Mouse (Mus musculus): ENCODE results near the gene Des. TPM values are rescaled to one million over a fixed set of nuclear protein-coding genes. Genes with fewer than 3 reads are reported as not detected.

The Des gene
- polyA plus RNA-seq (2015; fragmentation: Nextera tagmentation; extraction: Ambion mirVana) = 9.9 and 13.8 TPM in 2 replicates

- no peak for ATAC-seq (ENCODE audit: insufficient number of reproducible peaks, insufficient read depth, low FRiP score, low TSS enrichment, low read depth)
- H3K36me3 ChIP-seq = no peaks in the 10 kb centered on the region
- H3K9ac ChIP-seq = peak within 1 kb of the TSS; percentile 66
- H3K9me3 ChIP-seq = no peaks in the 10 kb centered on the region
- WGBS = 4% methylated on average over 80 of the region's 80 CpGs
- peak within 1 kb of the TSS; percentile 41 for H3K4me3 ChIP-seq
- no peak within 1 kb of the TSS for H3K27ac ChIP-seq
- peaks cover 51% of the 10 kb centered on the region for H3K27me3 ChIP-seq
- H3K4me1 ChIP-seq = peaks cover 26% of the 10 kb centered on the region
- H3K4me2 ChIP-seq = peak within 1 kb of the TSS; percentile 55
These were observed at the start of gene Des for GRCm38 (mm10) chr1:75360112-75361031. Gene Des, plus strand, starts transcription at chr1:75360329.

GRCm38 (mm10) chr1:75311694-75312093 lies 48.4 kb upstream of the Des start:
- Histone ChIP-seq H3K27ac (no peak overlapping the region), H3K4me3 (no peak overlapping the region), H3K36me3 (peaks cover 88% of the 10 kb centered on the region), H3K4me1 (peaks cover 7% of the 10 kb centered on the region), H3K4me2 (no peak overlapping the region), H3K9me3 (no peaks in the 10 kb centered on the region), H3K9ac (no peak overlapping the region), H3K27me3 (no peaks in the 10 kb centered on the region)
- 88% methylated on average over 6 of the region's 6 CpGs for WGBS
- no peak for ATAC-seq (ENCODE audit: insufficient number of reproducible peaks, insufficient read depth, low FRiP score, low TSS enrichment, low read depth)

GRCm38 (mm10) chr1:75315011-75315410 lies 45.1 kb upstream of the Des start:
- H3K9me3 ChIP-seq = no peaks in the 10 kb centered on the region
- no peak for ATAC-seq (ENCODE audit: insufficient number of reproducible peaks, insufficient read depth, low FRiP score, low TSS enrichment, low read depth)
- H3K4me3 ChIP-seq = no peak overlapping the region
- H3K27me3 ChIP-seq = no peaks in the 10 kb centered on the region
- H3K4me2 ChIP-seq = no peak overlapping the region
- 94% methylated on average over 6 of the region's 6 CpGs for WGBS
- peaks cover 55% of the 10 kb centered on the region for H3K36me3 ChIP-seq
- no peak overlapping the region for H3K27ac ChIP-seq
- no peak overlapping the region for H3K9ac ChIP-seq
- H3K4me1 ChIP-seq = peaks cover 7% of the 10 kb centered on the region

GRCm38 (mm10) chr1:75315456-75316365 lies 44.4 kb upstream of the Des start:
- Histone ChIP-seq H3K27ac (no peak overlapping the region), H3K9ac (peak overlapping the region; percentile 76), H3K4me2 (peak overlapping the region; percentile 71), H3K4me3 (peak overlapping the region; percentile 68), H3K9me3 (no peaks in the 10 kb centered on the region), H3K36me3 (peaks cover 48% of the 10 kb centered on the region), H3K27me3 (no peaks in the 10 kb centered on the region), H3K4me1 (peaks cover 7% of the 10 kb centered on the region)
- 84% methylated on average over 29 of the region's 29 CpGs for WGBS
- ATAC-seq (ENCODE audit: insufficient number of reproducible peaks, insufficient read depth, low FRiP score, low TSS enrichment, low read depth) = no peak

GRCm38 (mm10) chr1:75316861-75317240 lies 43.3 kb upstream of the Des start:
- peak; percentile 41; the same call in 1 of the 2 replicates for ATAC-seq (ENCODE audit: insufficient number of reproducible peaks, insufficient read depth, low FRiP score, low TSS enrichment, low read depth)
- Histone ChIP-seq H3K4me2 (peak overlapping the region; percentile 71), H3K27me3 (no peaks in the 10 kb centered on the region), H3K9me3 (no peaks in the 10 kb centered on the region), H3K4me1 (peaks cover 7% of the 10 kb centered on the region), H3K36me3 (peaks cover 37% of the 10 kb centered on the region), H3K9ac (peak overlapping the region; percentile 76), H3K4me3 (peak overlapping the region; percentile 68), H3K27ac (peak overlapping the region; percentile 89)
- under 1% methylated on average over 20 of the region's 20 CpGs for WGBS

GRCm38 (mm10) chr1:75317241-75318201 lies 42.6 kb upstream of the Des start, which contains the start of gene Dnpep:
Gene Dnpep, minus strand, starts transcription at chr1:75317990.
- no peaks in the 10 kb centered on the region; the same call in 1 of the 2 replicates for H3K27me3 ChIP-seq
- under 1% methylated on average over 90 of the region's 92 CpGs for WGBS
- peak; percentile 98 for ATAC-seq (ENCODE audit: insufficient number of reproducible peaks, insufficient read depth, low FRiP score, low TSS enrichment, low read depth)
- peak within 1 kb of the TSS; percentile 71 for H3K4me2 ChIP-seq
- peak within 1 kb of the TSS; percentile 68 for H3K4me3 ChIP-seq
- H3K9ac ChIP-seq = peak within 1 kb of the TSS; percentile 76
- peak within 1 kb of the TSS; percentile 89 for H3K27ac ChIP-seq
- no peaks in the 10 kb centered on the region for H3K9me3 ChIP-seq
- peaks cover 7% of the 10 kb centered on the region for H3K4me1 ChIP-seq
- peaks cover 30% of the 10 kb centered on the region for H3K36me3 ChIP-seq

- Histone ChIP-seq H3K9me3 (no peaks in the 10 kb centered on the region), H3K27ac (peak overlapping the region; percentile 60), H3K27me3 (no peaks in the 10 kb centered on the region; the same call in 1 of the 2 replicates), H3K4me3 (peak overlapping the region; percentile 34), H3K4me2 (peak overlapping the region; percentile 44), H3K9ac (peak overlapping the region; percentile 41), H3K4me1 (peaks cover 7% of the 10 kb centered on the region), H3K36me3 (peaks cover 22% of the 10 kb centered on the region)
- 69% methylated on average over 3 of the region's 3 CpGs for WGBS
- no peak for ATAC-seq (ENCODE audit: insufficient number of reproducible peaks, insufficient read depth, low FRiP score, low TSS enrichment, low read depth)
These were observed 41.8 kb upstream of the Des start for GRCm38 (mm10) chr1:75318301-75318700.

GRCm38 (mm10) chr1:75318736-75319135 lies 41.4 kb upstream of the Des start:
- Histone ChIP-seq H3K4me2 (no peak overlapping the region), H3K36me3 (peaks cover 18% of the 10 kb centered on the region), H3K4me1 (peaks cover 7% of the 10 kb centered on the region), H3K4me3 (no peak overlapping the region), H3K27ac (no peak overlapping the region), H3K9me3 (no peaks in the 10 kb centered on the region), H3K9ac (no peak overlapping the region), H3K27me3 (no peaks in the 10 kb centered on the region; the same call in 1 of the 2 replicates)
- ATAC-seq (ENCODE audit: insufficient number of reproducible peaks, insufficient read depth, low FRiP score, low TSS enrichment, low read depth) = no peak
- 89% methylated on average over 4 of the region's 4 CpGs for WGBS

- 88% methylated on average over 10 of the region's 10 CpGs for WGBS
- Histone ChIP-seq H3K4me2 (no peak overlapping the region), H3K27ac (no peak overlapping the region), H3K27me3 (no peaks in the 10 kb centered on the region; the same call in 1 of the 2 replicates), H3K36me3 (peaks cover 14% of the 10 kb centered on the region), H3K9ac (no peak overlapping the region), H3K9me3 (no peaks in the 10 kb centered on the region), H3K4me3 (no peak overlapping the region), H3K4me1 (peaks cover 7% of the 10 kb centered on the region)
- no peak for ATAC-seq (ENCODE audit: insufficient number of reproducible peaks, insufficient read depth, low FRiP score, low TSS enrichment, low read depth)
These were observed 41.0 kb upstream of the Des start for GRCm38 (mm10) chr1:75319166-75319565.

- Histone ChIP-seq H3K4me2 (no peak overlapping the region), H3K27ac (no peak overlapping the region), H3K36me3 (no peaks in the 10 kb centered on the region), H3K9me3 (no peaks in the 10 kb centered on the region), H3K9ac (no peak overlapping the region), H3K4me1 (no peaks in the 10 kb centered on the region), H3K4me3 (no peak overlapping the region), H3K27me3 (no peaks in the 10 kb centered on the region; the same call in 1 of the 2 replicates)
- no peak for ATAC-seq (ENCODE audit: insufficient number of reproducible peaks, insufficient read depth, low FRiP score, low TSS enrichment, low read depth)
These were observed 32.7 kb upstream of the Des start for GRCm38 (mm10) chr1:75327461-75327860.

Measured in embryonic facial prominence, embryonic 13.5 days (tissue).